Mouse (Mus musculus): Measurements from ENCODE around the gene 4930447C04Rik. TPM values are rescaled to one million over a fixed set of nuclear protein-coding genes. Genes with fewer than 3 reads are reported as not detected.

The 4930447C04Rik gene
- polyA plus RNA-seq, 1 experiment from 2014 or later, result 9.7 TPM

DNA sequence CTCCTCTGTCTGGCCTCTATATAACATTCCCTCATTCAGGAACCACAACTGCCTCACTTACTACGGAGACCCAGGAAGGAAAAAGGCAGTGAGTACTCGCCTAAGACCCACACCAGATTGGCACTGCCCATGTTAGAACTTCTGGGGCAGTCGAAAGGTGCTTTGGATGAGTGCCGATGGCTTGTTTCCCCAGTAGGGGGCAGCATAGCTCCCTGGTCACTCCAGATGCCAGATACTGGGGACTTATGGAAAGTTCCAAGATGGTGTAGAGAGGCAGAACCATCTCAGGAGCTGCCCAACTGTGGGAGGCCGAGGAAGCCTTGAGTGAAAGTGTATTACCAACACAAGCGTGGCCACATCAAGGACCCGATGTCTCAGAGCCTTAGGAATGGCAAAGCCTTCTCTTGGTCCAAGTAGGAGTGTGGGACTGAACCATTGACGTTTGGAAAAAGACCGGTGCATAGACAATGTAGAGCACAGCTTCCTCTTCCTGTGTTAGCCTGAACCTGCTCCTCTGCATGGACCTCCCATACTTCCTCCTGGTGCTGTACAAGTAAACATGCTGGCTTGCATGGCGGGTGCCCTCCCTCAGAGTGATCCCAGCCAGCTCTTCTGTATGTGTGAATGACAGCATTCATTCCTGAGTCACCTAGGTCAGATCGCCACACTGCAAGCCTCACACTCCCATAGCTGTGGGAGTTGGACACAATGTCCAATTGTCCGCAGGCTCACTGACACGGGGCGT lies 105.6 kb downstream of the 4930447C04Rik start:
- Histone ChIP-seq H3K9me3 (replicated peaks) (no peaks in the 10 kb centered on the region), H3K4me2 (no peak overlapping the region), H3K4me3 (replicated peaks) (no peak overlapping the region), H3K27ac (replicated peaks) (no peak overlapping the region), H3K27me3 (replicated peaks) (peaks cover 4% of the 10 kb centered on the region; the same call in 1 of the 2 replicates), H3K36me3 (no peaks in the 10 kb centered on the region), H3K4me1 (peaks cover 9% of the 10 kb centered on the region), H3K9ac (replicated peaks) (no peak overlapping the region)
- no peak for ATAC-seq (ENCODE audit: low FRiP score)
- 78% methylated on average over 14 of the region's 14 CpGs for WGBS

DNA sequence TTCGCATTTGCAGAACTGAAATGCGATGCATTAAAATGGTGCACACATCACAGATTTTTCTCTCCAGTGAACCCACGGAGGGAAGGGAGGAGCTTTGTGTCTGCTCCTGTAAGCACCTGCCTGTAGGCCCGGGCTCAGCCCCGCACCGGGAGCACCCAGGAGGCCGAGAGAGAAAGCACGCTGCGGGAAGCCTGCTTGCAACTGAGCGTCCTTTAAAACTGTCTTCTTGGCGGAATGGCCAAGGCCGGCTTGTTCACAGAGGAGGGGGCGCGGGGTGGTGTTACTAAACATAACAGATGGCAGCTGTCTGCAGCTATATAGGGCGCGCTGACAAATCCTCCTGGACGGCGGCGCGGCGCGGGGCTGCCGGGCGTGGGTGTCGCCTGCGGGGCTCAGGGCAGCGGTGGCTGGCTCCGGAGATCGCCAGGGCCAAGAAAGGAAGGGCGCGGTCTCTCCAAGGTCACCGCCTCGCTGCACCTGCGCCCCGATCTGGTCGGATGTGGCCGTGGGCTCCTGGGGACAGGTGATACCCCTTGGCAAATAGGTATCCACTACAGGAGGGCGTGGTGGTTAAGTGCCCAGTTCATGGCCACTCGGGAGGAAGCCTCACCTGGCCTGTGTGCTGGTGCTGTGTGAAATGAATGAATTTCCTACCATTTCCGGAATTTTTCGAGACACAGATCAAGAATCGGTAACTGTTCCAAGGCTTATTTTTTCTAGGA lies 108.7 kb downstream of the 4930447C04Rik start:
- 6% methylated on average over 42 of the region's 42 CpGs for WGBS
- Histone ChIP-seq H3K4me3 (replicated peaks) (peak overlapping the region; percentile 42), H3K4me1 (peaks cover 9% of the 10 kb centered on the region), H3K4me2 (peak overlapping the region; percentile 81), H3K27me3 (replicated peaks) (peaks cover 8% of the 10 kb centered on the region; the same call in 1 of the 2 replicates), H3K9ac (replicated peaks) (peak overlapping the region; percentile 51), H3K9me3 (replicated peaks) (no peaks in the 10 kb centered on the region), H3K27ac (replicated peaks) (peak overlapping the region; percentile 65), H3K36me3 (no peaks in the 10 kb centered on the region)
- peak; percentile 80 for ATAC-seq (ENCODE audit: low FRiP score)

Other genes starting within 250 kb of the 4930447C04Rik start
- gene Ppm1a, start 183.3 kb downstream of the 4930447C04Rik start, polyA plus RNA-seq (2015; fragmentation: Nextera tagmentation; extraction: Ambion mirVana), result 59.5 and 68.7 TPM in 2 replicates
- gene Six6, start 882 bp downstream of the 4930447C04Rik start, polyA plus RNA-seq (2015; fragmentation: Nextera tagmentation; extraction: Ambion mirVana), result not detected in 2 replicates
- 2.8 and 6.8 TPM in 2 replicates for gene Six1, start 113.1 kb upstream of the 4930447C04Rik start, polyA plus RNA-seq (2015; fragmentation: Nextera tagmentation; extraction: Ambion mirVana)
- gene Six4, start 172.7 kb upstream of the 4930447C04Rik start, polyA plus RNA-seq (2015; fragmentation: Nextera tagmentation; extraction: Ambion mirVana), result 0.54 and 1.3 TPM in 2 replicates
- gene Mnat1, start 182.9 kb upstream of the 4930447C04Rik start, polyA plus RNA-seq (2015; fragmentation: Nextera tagmentation; extraction: Ambion mirVana), result 17.0 and 21.4 TPM in 2 replicates

Data from neural tube, embryonic 15.5 days (tissue).